Mouse (Mus musculus) CH12F3 (cell line): ENCODE data around the gene Tlcd2.

ENCODE experiments used
- in situ Hi-C: fragments of 300-500 bp; cut with MboI; formaldehyde crosslinking; loops from 2 replicates; pipeline ENCODE4 v1.14.3; 2020; ENCODE audit warnings: low sequenced_read_pairs

Gene Tlcd2

GRCm38 (mm10) chr11:75513336-75513735, 51.8 kb downstream of the Tlcd2 start, which contains the start of gene Scarf1:
Scarf1 (plus strand) TSS chr11:75513540.
- in situ Hi-C loops: no loop called here

GRCm38 (mm10) chr11:75515186-75515585, 53.7 kb downstream of the Tlcd2 start:
- in situ Hi-C loops: no loop called here

- in situ Hi-C loops: no loop called here
Observed at GRCm38 (mm10) chr11:75519834-75520633, 58.5 kb downstream of the Tlcd2 start.
